Mouse (Mus musculus) hindbrain, embryonic 15.5 days (tissue): Measurements from ENCODE around the gene Pikfyve. TPM values are rescaled to one million over a fixed set of nuclear protein-coding genes. Genes with fewer than 3 reads are reported as not detected.

Experiments
- ATAC-seq: fragments of 200-750 bp; cut with Nextera tagmentation; 2 replicates; pipeline ENCODE4 v1.8.0; 2017; ENCODE audit warnings: low read depth, moderate number of reproducible peaks, moderate TSS enrichment; ENCODE audit not compliant: low FRiP score
- H3K27ac ChIP-seq: fragments of 300-500 bp; sonication (generic); replicated peaks from 2 replicates; pipeline ENCODE4 v1.5.1; 2015; ENCODE audit warnings: mild to moderate bottlenecking, inconsistent platforms
- H3K27me3 ChIP-seq: fragments of 300-500 bp; sonication (generic); 2 replicates; pipeline ENCODE4 v1.6.1; 2015; ENCODE audit warnings: control low read depth, inconsistent platforms
- H3K36me3 ChIP-seq: fragments of 300-500 bp; sonication (generic); 2 replicates; pipeline ENCODE4 v1.6.1; 2015; ENCODE audit warnings: control low read depth, inconsistent platforms
- H3K4me1 ChIP-seq: fragments of 300-500 bp; sonication (generic); replicated peaks from 2 replicates; pipeline ENCODE4 v1.6.1; 2015; ENCODE audit warnings: control low read depth, inconsistent platforms
- H3K4me2 ChIP-seq: fragments of 300-500 bp; sonication (generic); 2 replicates; pipeline ENCODE4 v1.6.1; 2015; ENCODE audit warnings: moderate library complexity, mild to moderate bottlenecking, inconsistent platforms
- H3K4me3 ChIP-seq: fragments of 300-500 bp; sonication (generic); 2 replicates; pipeline ENCODE4 v1.5.1; 2015; ENCODE audit warnings: mild to moderate bottlenecking, inconsistent platforms
- H3K9ac ChIP-seq: fragments of 300-500 bp; sonication (generic); 2 replicates; pipeline ENCODE4 v1.6.1; 2015; ENCODE audit warnings: inconsistent platforms
- H3K9me3 ChIP-seq: fragments of 300-500 bp; sonication (generic); 2 replicates; pipeline ENCODE4 v1.6.1; 2016; ENCODE audit warnings: control low read depth, inconsistent platforms
- WGBS: fragments of 180-500 bp; shearing (Covaris S2); methylation state at CpG from one replicate; pipeline ENCODE4 v1.1.7; 2015; 5-methylcytosine and 5-hydroxymethylcytosine counted together
- polyA plus RNA-seq: library from polyadenylated mRNA; unstranded; fragments of >200 nt; fragmentation: Nextera tagmentation; extraction: Ambion mirVana; gene quantifications from 2 replicates; pipeline ENCODE4 v1.2.1, GENCODE M21; 2015

Pikfyve gene
- polyA plus RNA-seq, 1 experiment from 2014 or later: 11.5 TPM

DNA sequence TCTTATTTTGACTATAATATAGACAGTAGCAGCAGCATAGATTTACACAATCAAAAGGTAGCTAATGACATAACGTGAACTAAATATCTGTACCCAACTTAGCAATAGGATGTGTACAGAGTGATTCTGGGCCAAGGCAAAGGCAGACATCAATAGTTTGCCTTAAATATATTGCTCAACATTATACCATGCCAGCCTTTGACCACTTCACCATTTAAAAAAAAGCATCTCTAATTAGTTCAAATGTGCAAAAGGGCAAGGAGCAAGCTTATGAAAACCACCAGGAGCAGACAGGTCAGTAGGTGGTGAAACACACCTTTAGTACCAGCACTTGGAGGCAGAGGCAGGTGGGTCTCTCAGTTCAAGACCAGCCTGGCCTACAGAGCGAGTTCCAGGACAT is 12.8 kb upstream of the Pikfyve start:
- Histone ChIP-seq H3K9me3 (no peaks in the 10 kb centered on the region), H3K27me3 (no peaks in the 10 kb centered on the region), H3K9ac (no peak overlapping the region), H3K4me1 (peaks cover 49% of the 10 kb centered on the region), H3K4me3 (no peak overlapping the region), H3K4me2 (no peak overlapping the region), H3K36me3 (peaks cover 34% of the 10 kb centered on the region), H3K27ac (no peak overlapping the region)
- WGBS: 92% methylated on average over 2 of the region's 2 CpGs
- no peak for ATAC-seq

DNA sequence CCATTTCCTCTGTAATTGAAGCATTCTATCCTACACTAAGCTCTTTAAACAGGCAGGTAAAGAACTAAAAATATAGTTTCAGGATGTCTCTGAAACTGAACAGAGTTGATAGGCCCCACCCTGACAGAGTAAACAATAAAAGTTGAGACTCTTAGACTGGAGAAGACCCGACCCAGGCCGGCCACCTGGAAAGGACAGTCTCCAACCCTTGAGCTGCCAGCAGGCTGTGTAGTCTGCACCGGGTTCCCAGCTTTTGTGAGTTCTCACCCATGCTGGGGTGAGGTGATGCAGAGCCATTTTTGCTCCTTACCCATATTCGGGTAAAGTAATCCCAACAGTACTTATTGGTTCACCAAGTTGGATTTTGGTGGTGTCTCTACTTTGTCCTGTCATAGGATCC is 10.3 kb upstream of the Pikfyve start:
- no peak for ATAC-seq
- 76% methylated on average over 4 of the region's 4 CpGs for WGBS
- no peak overlapping the region for H3K9ac ChIP-seq
- peak overlapping the region; percentile 66 for H3K4me2 ChIP-seq
- no peaks in the 10 kb centered on the region for H3K9me3 ChIP-seq
- H3K4me1 ChIP-seq: peaks cover 49% of the 10 kb centered on the region
- H3K27me3 ChIP-seq: no peaks in the 10 kb centered on the region
- H3K36me3 ChIP-seq: 0 out of 2 replicates have a peak, but pooled peaks cover 13% of the 10 kb centered on the region
- no peak overlapping the region for H3K27ac ChIP-seq
- no peak overlapping the region for H3K4me3 ChIP-seq

DNA sequence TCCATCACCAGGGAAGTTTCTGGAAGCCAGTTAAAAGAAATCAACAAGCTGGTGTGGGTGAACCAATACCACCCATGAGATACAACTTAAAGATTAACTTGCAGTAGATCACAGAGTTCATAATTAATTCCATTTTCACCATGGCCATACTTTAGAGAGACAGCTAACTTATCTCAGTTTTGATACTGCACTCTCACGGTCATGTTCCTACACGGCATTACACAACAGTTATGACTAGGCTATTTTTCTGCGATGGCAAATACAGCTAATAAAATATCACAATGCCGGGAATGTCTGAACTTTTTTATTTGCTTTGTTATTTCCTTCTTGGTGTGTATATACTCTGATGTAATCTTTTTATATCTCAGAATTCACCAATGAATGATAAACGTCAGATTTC is 9.6 kb upstream of the Pikfyve start:
- no peak for ATAC-seq
- no peaks in the 10 kb centered on the region for H3K9me3 ChIP-seq
- H3K4me3 ChIP-seq: 0 out of 2 replicates have a peak overlapping the region, but pooled peaks have one; percentile 4
- no peaks in the 10 kb centered on the region for H3K27me3 ChIP-seq
- H3K27ac ChIP-seq: no peak overlapping the region
- H3K4me1 ChIP-seq: peaks cover 47% of the 10 kb centered on the region
- H3K9ac ChIP-seq: no peak overlapping the region
- 78% methylated on average over 5 of the region's 5 CpGs for WGBS
- peak overlapping the region; percentile 66 for H3K4me2 ChIP-seq
- H3K36me3 ChIP-seq: 0 out of 2 replicates have a peak, but pooled peaks cover 8% of the 10 kb centered on the region

DNA sequence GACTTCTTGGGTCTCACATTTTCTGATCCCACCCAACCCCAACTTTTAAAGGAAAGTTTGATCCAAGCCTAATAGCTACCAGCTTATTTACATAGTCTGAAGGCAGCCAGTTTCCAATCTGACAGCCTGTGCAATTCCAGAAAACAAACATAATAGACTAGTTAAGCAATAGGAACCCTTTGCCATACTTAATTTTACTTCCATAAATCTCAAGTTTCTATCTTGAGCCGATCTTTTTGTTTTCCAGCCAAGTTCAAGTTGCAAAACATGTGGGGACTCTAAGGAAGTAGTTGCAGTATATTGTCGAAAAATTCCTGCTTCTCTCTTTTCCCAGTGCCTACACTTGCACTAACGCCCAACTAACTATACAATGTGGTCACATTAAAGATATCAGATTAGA is 9.0 kb upstream of the Pikfyve start:
- Histone ChIP-seq H3K4me3 (peak overlapping the region; percentile 74), H3K4me1 (peaks cover 44% of the 10 kb centered on the region), H3K36me3 (0 out of 2 replicates have a peak, but pooled peaks cover 8% of the 10 kb centered on the region), H3K9ac (peak overlapping the region; percentile 93; the same call in 1 of the 2 replicates), H3K27ac (peak overlapping the region; percentile 97; the same call in 1 of the 2 replicates), H3K9me3 (no peaks in the 10 kb centered on the region), H3K4me2 (peak overlapping the region; percentile 66), H3K27me3 (no peaks in the 10 kb centered on the region)
- no peak for ATAC-seq
- 58% methylated on average over 3 of the region's 3 CpGs for WGBS

DNA sequence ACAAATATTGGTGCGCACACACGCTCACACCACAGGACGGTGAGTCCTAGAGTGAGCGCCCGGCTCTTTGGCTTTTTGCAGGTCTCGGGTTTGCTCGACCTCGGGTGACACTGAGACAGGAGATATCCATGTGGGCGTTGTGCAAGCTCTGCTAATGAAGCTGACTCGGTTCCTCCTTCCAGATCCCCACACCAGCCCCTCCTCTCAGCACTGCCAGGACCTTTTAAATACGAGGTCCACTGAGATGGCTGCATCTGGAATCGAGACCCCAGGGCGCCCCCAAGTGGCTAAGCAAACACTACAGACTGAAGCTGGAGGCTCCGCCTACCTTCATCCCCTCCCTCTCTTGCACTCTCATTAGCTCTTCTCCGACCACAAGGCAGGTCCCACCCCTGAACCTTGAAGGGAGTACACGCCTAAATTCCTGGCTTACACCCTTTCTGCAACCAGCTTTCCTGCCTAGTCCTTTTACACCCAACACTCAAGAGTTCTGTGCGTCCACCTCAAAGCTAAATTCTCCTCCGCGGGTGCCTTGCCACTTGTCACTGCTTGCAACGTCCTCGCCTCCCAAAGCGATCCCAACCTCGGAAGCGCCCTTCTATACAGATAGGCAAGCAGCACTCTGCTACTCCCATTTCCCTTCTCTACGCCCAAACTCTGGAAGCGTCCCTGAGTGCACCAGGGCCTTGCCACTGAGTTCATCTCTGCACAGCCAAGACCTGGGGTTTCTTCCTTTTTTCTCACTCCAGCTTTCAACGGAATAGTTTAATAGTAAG is 8.2 kb upstream of the Pikfyve start:
- ATAC-seq: peak; percentile 82
- no peaks in the 10 kb centered on the region for H3K9me3 ChIP-seq
- 7% methylated on average over 27 of the region's 27 CpGs for WGBS

DNA sequence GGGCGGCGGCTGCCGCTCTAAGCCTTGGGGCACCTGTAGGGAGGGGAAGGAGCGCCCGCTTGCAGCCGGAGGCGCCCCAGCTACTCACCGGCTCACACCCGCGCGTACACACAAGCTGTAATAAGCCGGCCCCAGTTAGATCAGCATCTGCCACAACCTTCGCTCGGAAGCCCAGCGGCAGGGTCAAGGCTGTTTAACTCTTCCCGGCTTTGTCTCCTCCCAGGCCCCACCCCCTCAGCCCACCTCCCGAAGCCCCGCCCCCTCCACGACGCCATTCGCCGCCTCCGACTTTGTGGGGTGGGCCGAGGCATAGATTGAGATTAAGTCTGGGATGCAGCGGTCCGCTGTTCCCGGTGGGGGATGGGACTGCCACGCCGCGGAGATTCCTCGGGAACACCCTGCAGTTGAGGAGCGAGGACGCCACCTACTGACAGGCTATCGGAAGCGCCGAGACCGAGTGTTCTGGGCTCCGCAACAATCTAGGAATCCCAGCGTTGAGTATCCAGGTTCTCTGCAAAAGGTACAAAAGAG is 7.5 kb upstream of the Pikfyve start:
- Histone ChIP-seq H3K4me1 (peaks cover 33% of the 10 kb centered on the region), H3K36me3 (no peaks in the 10 kb centered on the region), H3K4me2 (peak overlapping the region; percentile 66), H3K9me3 (no peaks in the 10 kb centered on the region), H3K9ac (peak overlapping the region; percentile 93), H3K27me3 (no peaks in the 10 kb centered on the region), H3K4me3 (peak overlapping the region; percentile 74), H3K27ac (peak overlapping the region; percentile 97)
- WGBS: under 1% methylated on average over 39 of the region's 39 CpGs
- ATAC-seq: peak; percentile 95

More for the DNA sequence above, 8.2 kb upstream of the Pikfyve start:
- peak overlapping the region; percentile 93 for H3K9ac ChIP-seq
- H3K4me1 ChIP-seq: peaks cover 36% of the 10 kb centered on the region
- H3K4me2 ChIP-seq: peak overlapping the region; percentile 66
- peak overlapping the region; percentile 74 for H3K4me3 ChIP-seq
- no peaks in the 10 kb centered on the region for H3K27me3 ChIP-seq
- peak overlapping the region; percentile 97 for H3K27ac ChIP-seq
- 0 out of 2 replicates have a peak, but pooled peaks cover 2% of the 10 kb centered on the region for H3K36me3 ChIP-seq

DNA sequence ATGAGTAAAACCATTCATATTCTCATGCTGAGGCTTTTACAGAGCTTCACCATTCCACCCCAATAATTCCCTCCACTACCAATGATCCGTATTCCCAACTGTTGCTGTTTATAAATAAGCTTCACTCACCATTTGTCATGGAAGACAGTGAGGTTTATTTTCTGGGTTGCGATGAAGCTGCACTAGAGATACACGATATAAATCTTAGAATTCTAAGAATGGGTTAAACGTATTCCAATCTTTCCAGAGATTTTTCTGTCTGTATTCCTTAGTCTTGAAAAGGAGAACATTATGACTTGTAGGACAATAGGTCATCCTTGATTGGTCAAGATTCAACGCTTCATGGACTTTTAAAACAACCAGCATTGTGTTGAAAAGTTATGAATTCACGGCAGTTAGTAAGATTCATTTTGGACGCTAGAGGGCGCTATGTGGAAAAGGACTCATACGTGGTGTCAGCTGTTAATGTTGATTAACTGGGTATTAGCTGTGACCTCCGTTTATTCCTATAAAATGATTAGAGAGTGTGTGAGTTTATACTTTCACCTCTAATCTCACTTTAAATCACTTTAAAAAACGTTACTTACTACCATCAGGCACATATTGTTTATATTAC is 6.7 kb upstream of the Pikfyve start:
- H3K9ac ChIP-seq: peak overlapping the region; percentile 93

DNA sequence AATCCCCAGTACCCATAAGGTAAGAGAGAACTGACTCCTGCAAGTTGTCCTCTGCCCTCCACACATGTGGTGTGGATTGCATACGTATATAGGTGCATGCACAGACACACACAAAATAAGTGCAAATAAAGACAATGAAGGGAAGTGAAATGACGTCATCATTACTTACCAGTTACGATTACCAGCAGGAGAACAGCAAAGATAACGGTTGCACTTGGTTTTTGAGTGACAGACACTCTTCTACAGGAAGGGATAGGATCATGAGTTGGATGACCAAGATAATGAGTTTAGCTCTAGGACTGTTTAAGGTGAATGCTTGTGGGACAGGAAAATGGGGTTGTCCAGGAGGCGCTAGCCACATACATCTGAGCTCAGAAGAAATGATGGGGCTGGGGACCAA is 5.0 kb upstream of the Pikfyve start:
- H3K9ac ChIP-seq: no peak overlapping the region
- peaks cover 23% of the 10 kb centered on the region for H3K4me1 ChIP-seq
- no peaks in the 10 kb centered on the region for H3K27me3 ChIP-seq
- 94% methylated on average over 5 of the region's 5 CpGs for WGBS
- H3K4me2 ChIP-seq: no peak overlapping the region
- no peak for ATAC-seq
- H3K4me3 ChIP-seq: no peak overlapping the region
- no peak overlapping the region for H3K27ac ChIP-seq
- H3K9me3 ChIP-seq: no peaks in the 10 kb centered on the region
- no peaks in the 10 kb centered on the region for H3K36me3 ChIP-seq

More for the DNA sequence above, 6.7 kb upstream of the Pikfyve start:
- 4% methylated on average over 11 of the region's 11 CpGs for WGBS
- Histone ChIP-seq H3K36me3 (no peaks in the 10 kb centered on the region), H3K27ac (peak overlapping the region; percentile 97), H3K27me3 (no peaks in the 10 kb centered on the region), H3K4me2 (peak overlapping the region; percentile 66), H3K4me3 (peak overlapping the region; percentile 74), H3K9me3 (no peaks in the 10 kb centered on the region), H3K4me1 (peaks cover 27% of the 10 kb centered on the region)
- ATAC-seq: no peak

DNA sequence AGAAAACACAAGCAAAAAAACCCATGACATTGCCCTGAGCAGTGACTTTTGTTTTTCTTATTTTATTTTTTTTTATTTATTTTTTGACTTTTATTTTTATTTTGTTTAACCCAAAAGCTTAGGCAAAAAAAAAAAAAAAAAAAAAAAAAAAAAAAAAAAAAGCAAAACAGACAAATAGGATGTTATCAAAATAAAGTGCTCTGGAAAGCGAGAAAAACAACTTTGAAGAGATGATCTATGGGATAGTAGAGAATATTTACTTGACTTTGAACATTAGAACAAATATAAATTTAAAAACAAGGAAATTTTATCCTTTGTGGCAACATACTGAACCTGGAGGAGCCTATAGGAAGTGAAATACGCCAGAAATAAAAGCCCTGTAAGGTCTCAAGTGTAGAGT is 2.5 kb upstream of the Pikfyve start:
- 91% methylated on average over 2 of the region's 2 CpGs for WGBS
- no peak overlapping the region for H3K27ac ChIP-seq
- H3K27me3 ChIP-seq: no peaks in the 10 kb centered on the region
- ATAC-seq: no peak
- no peak overlapping the region for H3K4me2 ChIP-seq
- H3K4me3 ChIP-seq: no peak overlapping the region
- no peaks in the 10 kb centered on the region for H3K36me3 ChIP-seq
- H3K9me3 ChIP-seq: no peaks in the 10 kb centered on the region
- H3K4me1 ChIP-seq: peaks cover 23% of the 10 kb centered on the region
- H3K9ac ChIP-seq: no peak overlapping the region

DNA sequence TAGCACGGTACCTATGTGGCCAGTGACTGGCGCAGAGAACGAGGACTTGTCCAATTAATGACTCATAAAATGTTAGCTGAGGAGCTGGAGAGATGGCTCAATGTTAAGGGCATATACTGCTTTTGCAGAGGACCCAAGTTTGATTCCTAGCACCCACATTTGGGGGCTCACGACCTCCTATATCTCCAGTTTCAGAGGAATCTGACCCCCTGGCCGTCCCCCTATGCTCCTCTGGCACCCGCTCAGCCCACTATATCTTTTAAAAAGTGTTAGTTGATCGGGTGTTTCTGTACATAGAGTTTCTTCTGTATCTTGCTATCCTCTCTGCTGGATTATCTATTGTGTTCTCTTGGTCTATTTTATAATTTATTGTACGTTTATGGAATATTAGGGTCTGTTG is 1.5 kb upstream of the Pikfyve start:
- 93% methylated on average over 8 of the region's 8 CpGs for WGBS
- H3K9me3 ChIP-seq: no peaks in the 10 kb centered on the region
- H3K27me3 ChIP-seq: no peaks in the 10 kb centered on the region
- H3K27ac ChIP-seq: no peak overlapping the region
- H3K4me2 ChIP-seq: no peak overlapping the region
- H3K36me3 ChIP-seq: no peaks in the 10 kb centered on the region
- no peak overlapping the region for H3K9ac ChIP-seq
- peaks cover 23% of the 10 kb centered on the region for H3K4me1 ChIP-seq
- H3K4me3 ChIP-seq: peak overlapping the region; percentile 87; the same call in 1 of the 2 replicates
- no peak for ATAC-seq

DNA sequence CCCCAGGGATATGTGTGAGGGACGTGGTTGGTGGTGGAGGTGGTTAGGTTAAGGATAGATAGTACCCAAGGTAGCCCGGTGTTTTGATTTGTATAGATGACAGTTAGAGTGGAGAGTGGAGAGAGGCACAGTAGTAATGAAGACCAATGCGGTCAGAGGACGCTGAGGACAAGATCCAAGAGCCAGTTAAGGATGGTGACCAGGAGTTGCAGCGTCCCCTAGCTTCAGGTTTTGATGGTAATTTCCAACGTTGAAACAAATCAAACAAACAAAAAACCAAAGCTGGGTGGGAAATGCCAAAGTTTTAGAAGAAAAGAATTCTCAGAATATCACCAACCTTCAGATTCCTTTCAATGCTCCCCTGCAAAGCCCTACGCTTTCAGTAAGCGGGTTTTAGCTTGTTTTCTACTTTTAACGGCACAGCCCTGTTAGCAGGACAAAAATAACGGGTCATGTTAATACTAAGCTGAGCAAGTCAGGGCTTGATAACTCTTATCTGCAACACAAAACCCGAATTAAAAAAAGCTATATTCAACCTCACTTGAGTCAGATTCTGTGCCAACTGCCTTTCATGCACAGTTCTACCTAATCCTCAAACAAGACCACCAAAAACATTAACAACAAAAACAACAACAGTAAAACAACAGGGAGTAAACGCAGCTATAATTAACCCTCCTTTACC is 818 bp upstream of the Pikfyve start:
- Histone ChIP-seq H3K9ac (peak overlapping the region; percentile 59), H3K27ac (peak overlapping the region; percentile 75), H3K4me3 (peak overlapping the region; percentile 87), H3K9me3 (no peaks in the 10 kb centered on the region), H3K36me3 (no peaks in the 10 kb centered on the region), H3K4me2 (peak overlapping the region; percentile 78), H3K4me1 (peaks cover 23% of the 10 kb centered on the region), H3K27me3 (no peaks in the 10 kb centered on the region)
- 31% methylated on average over 12 of the region's 12 CpGs for WGBS
- no peak for ATAC-seq

DNA sequence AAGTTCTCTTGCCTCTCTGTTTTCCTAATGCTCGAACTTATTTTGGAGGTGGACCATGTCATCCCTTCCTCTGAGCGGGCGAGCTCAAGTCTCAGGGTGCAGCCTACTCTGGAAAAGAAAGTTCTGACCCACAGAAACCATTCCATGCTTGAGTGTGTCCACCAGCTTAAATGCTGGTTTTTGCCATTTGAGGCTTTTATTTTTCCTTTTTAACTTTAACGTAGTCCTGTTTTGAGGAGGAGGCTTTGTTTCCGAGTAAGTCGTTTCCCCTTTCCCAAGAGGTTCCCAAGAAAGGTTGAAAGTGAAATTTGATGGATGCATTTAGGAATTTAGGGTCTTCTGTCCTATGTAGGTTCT is 569 bp downstream of the Pikfyve start:
- no peak for ATAC-seq
- no peaks in the 10 kb centered on the region for H3K36me3 ChIP-seq
- no peaks in the 10 kb centered on the region for H3K9me3 ChIP-seq
- peak overlapping the region; percentile 88 for H3K27ac ChIP-seq
- H3K4me1 ChIP-seq: peaks cover 23% of the 10 kb centered on the region
- WGBS: 1% methylated on average over 6 of the region's 6 CpGs
- H3K4me3 ChIP-seq: peak overlapping the region; percentile 87
- H3K4me2 ChIP-seq: peak overlapping the region; percentile 78
- H3K27me3 ChIP-seq: no peaks in the 10 kb centered on the region
- H3K9ac ChIP-seq: peak overlapping the region; percentile 82
